Mouse (Mus musculus) lung, adult 2 months (tissue): ENCODE measurements at regions not wholly inside any gene's neighbourhood (a gene's known extent, or its start where the extent isn't known, plus 50 kb on each side); places are given as distances from the start of the nearest gene placed in this dataset.

Source experiments
- CTCF ChIP-seq: fragments of 200-500 bp; IDR thresholded peaks from 2 replicates; pipeline ENCODE4 v1.5.1; 2011; ENCODE audit warnings: mild to moderate bottlenecking, low read length, control low read depth; ENCODE audit not compliant: insufficient read depth
- POLR2A ChIP-seq: fragments of 200-500 bp; IDR thresholded peaks from 2 replicates; pipeline ENCODE4 v1.6.1; 2011; ENCODE audit warnings: low read depth, mild to moderate bottlenecking, control low read depth, low read length, borderline replicate concordance; ENCODE audit errors: extremely low read depth

DNA sequence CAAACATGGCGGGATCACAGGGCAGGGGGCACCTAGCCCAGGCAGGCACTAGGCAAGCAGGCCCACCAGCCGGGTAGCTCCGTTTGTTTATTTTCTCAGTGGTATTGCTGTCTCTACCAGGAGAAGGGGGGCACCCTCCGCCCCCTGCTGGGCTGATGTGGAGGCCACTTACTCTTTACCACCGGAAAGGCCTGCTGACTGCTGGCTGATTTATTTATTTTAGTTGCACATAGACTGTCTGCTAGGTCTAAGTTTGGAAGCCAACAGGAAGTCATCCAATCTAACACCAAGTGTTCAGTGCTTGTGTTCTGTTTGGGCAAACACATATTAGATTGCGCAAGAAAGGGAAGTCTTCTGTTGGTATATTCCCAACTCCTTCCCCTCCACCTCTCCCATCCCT lies 128.6 kb downstream of the Dact1 start:
- TF ChIP-seq POLR2A (no peak), CTCF (no peak)
